Mouse (Mus musculus): ENCODE data around the gene Chtop.

DNA sequence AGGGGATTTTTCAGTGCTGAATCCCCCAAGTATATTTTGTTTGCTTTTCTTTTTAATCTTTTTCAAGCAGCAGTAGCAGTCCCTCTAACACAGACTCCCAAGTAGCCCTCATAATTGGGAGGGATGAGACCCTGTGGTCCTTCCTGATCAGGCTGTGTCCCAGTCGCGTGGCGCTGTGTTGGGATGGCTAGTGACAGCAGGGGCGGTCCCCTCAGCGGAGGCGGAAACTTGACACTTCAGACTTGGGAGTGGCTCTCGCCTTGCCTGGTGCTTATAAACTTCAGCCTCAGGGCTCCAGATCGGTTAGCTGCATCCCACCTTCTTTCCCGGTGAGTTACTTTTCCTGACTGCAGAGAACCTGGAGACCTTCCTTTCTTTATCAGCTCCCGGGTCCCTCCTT is 5.4 kb upstream of the Chtop start:
- TF ChIP-seq CTCF (IDR thresholded peaks at IDR 0.05; ENCODE audit: control insufficient read depth, insufficient read depth, low read length) (no peak), POLR2A (IDR thresholded peaks at IDR 0.05; ENCODE audit: borderline replicate concordance, control insufficient read depth, low read depth, low read length) (peak; percentile 69; the same call in 1 of the 2 replicates)
